Mouse (Mus musculus) embryonic facial prominence, embryonic 11.5 days (tissue): ENCODE measurements around the gene R3hdml. TPM values are rescaled to one million over a fixed set of nuclear protein-coding genes. Genes with fewer than 3 reads are reported as not detected.

Experiments used
- ATAC-seq: fragments of 200-750 bp; cut with Nextera tagmentation; replicated peaks from 2 replicates; pipeline ENCODE4 v1.8.0; 2017; ENCODE audit warnings: low read depth; ENCODE audit not compliant: insufficient number of reproducible peaks, low FRiP score, low TSS enrichment
- DNase-seq: peaks from one replicate; pipeline ENCODE4 v3.0.0-alpha.2; 2015; ENCODE audit warnings: low spot score
- H3K27ac ChIP-seq: fragments of 300-500 bp; sonication (generic); replicated peaks from 2 replicates; pipeline ENCODE4 v1.5.1; 2014; ENCODE audit warnings: mild to moderate bottlenecking, low read depth, low read length, control low read depth
- H3K27me3 ChIP-seq: fragments of 300-500 bp; sonication (generic); 2 replicates; pipeline ENCODE4 v1.6.1; 2014; ENCODE audit warnings: mild to moderate bottlenecking, low read length, moderate library complexity, mixed read lengths; ENCODE audit not compliant: control insufficient read depth, insufficient read depth
- H3K36me3 ChIP-seq: fragments of 300-500 bp; sonication (generic); replicated peaks from 2 replicates; pipeline ENCODE4 v1.6.1; 2014; ENCODE audit warnings: low read depth, mild to moderate bottlenecking, low read length, moderate library complexity, mixed read lengths; ENCODE audit not compliant: control insufficient read depth, insufficient read depth
- H3K4me1 ChIP-seq: fragments of 300-500 bp; sonication (generic); 2 replicates; pipeline ENCODE4 v1.6.1; 2014; ENCODE audit warnings: low read length, mixed read lengths; ENCODE audit not compliant: control insufficient read depth, insufficient read depth
- H3K4me2 ChIP-seq: fragments of 300-500 bp; sonication (generic); 2 replicates; pipeline ENCODE4 v1.6.1; 2014; ENCODE audit warnings: low read depth, mild to moderate bottlenecking, control low read depth, low read length, moderate library complexity
- H3K4me3 ChIP-seq: fragments of 300-500 bp; sonication (generic); 2 replicates; pipeline ENCODE4 v1.5.1; 2014; ENCODE audit warnings: low read depth, low read length, control low read depth
- H3K9ac ChIP-seq: fragments of 300-500 bp; sonication (generic); replicated peaks from 2 replicates; pipeline ENCODE4 v1.6.1; 2014; ENCODE audit warnings: mild to moderate bottlenecking, control low read depth, low read length
- H3K9me3 ChIP-seq: fragments of 300-500 bp; sonication (generic); replicated peaks from 2 replicates; pipeline ENCODE4 v1.6.1; 2016; ENCODE audit warnings: mild to moderate bottlenecking, low read length, inconsistent platforms, mixed read lengths; ENCODE audit not compliant: control insufficient read depth
- WGBS: fragments of 180-500 bp; shearing (Covaris S2); extraction: QIAGEN DNeasy Blood & Tissue Kit; methylation state at CpG from one replicate; pipeline ENCODE4 v1.1.7; 2014; 5-methylcytosine and 5-hydroxymethylcytosine counted together
- polyA plus RNA-seq: library from polyadenylated mRNA; unstranded; fragments of >200 nt; fragmentation: Nextera tagmentation; extraction: Ambion mirVana; gene quantifications from 2 replicates; pipeline ENCODE4 v1.2.1, GENCODE M21; 2014

The R3hdml gene
- polyA plus RNA-seq, 1 experiment from 2014 or later = not detected

DNA sequence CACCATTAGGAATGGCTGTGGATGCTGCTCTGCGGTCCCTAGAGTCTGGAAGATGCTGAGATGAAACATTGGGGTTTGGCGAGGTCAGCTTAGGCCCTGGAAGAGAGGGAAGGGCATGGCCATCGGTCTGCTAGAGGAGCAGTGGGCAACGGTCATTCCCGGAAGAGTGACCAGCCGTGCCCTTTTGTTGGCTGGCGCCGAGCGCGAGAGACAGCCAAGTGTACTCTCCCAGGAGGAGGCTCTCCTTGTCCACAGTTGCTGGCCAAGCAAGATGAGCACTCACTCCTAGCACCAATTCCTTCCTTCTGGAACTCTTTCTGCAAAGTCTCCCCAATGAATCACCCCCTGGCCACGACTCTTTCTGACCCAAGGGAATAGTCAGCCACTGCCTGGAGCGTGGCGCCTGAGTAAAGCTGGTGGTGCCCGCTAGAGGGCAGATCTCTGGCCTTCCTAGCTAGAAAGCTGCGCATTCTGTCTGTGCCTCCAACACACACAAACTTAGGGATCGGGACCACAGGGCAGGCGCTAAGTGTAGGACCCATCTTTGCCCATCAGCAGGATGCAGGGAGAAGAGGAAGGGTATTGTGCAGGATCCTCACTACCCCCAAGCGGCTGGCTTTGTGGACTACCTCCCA, 11.8 kb upstream of the R3hdml start:
- no peaks in the 10 kb centered on the region for H3K9me3 ChIP-seq
- H3K36me3 ChIP-seq = no peaks in the 10 kb centered on the region
- H3K4me3 ChIP-seq = no peak overlapping the region
- no peak overlapping the region for H3K27ac ChIP-seq
- ATAC-seq (no peak), DNase-seq (peak; percentile 23)
- WGBS = 47% methylated on average over 18 of the region's 18 CpGs
- H3K4me1 ChIP-seq = no peaks in the 10 kb centered on the region
- H3K9ac ChIP-seq = no peak overlapping the region
- peaks cover 3% of the 10 kb centered on the region; the same call in 1 of the 2 replicates for H3K27me3 ChIP-seq
- no peak overlapping the region for H3K4me2 ChIP-seq

DNA sequence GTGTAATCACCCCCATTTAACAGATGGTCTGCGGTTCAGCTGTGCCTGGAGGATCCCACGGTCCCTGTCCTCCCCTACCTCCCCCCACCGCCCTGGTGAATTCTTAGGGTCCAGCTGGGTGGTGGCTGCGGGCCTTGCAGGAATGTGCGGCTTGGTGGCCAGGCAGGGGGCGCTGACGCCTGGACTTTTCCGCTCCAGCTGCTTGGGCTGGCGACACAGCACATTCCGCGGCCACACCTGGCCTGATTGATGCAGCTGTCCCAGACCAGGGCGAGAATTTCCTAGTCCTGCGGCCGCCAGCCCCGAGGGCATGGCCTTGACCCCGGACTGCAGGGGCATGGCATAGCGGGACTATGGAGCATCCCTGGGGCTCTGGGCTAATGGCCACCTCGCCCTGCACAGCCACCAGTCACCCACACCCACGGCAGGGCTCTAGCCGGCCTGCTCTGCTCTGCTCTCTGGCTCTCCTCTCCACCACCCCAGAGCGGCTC, 10.5 kb upstream of the R3hdml start:
- peak overlapping the region; percentile 10; the same call in 1 of the 2 replicates for H3K9ac ChIP-seq
- no peaks in the 10 kb centered on the region for H3K9me3 ChIP-seq
- no peak overlapping the region for H3K27ac ChIP-seq
- DNase-seq = peak; percentile 48
- under 1% methylated on average over 21 of the region's 21 CpGs for WGBS
- no peaks in the 10 kb centered on the region for H3K36me3 ChIP-seq
- peaks cover 3% of the 10 kb centered on the region; the same call in 1 of the 2 replicates for H3K27me3 ChIP-seq
- H3K4me3 ChIP-seq = peak overlapping the region; percentile 12
- H3K4me1 ChIP-seq = no peaks in the 10 kb centered on the region
- peak overlapping the region; percentile 28 for H3K4me2 ChIP-seq
- ATAC-seq = 0 out of 2 replicates have a peak, but pooled peaks have one; percentile 65

DNA sequence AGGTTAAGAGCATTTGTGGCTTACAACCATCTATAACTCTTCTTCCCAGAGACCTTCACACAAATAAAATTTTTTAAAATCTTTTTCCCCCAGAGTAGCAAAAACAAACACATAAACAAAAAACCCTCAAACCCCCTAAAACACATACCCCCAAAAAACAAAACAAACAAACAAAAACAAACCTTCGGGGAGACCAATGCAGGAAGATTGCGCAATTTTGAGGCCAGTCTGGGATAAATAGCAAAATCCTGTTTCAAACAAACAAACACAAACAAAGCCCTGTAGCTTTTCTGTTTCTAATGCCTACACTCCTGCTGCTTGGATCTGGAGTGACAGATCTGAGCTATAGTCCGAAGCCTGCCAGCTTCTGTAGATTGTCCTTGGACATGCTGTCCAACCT, 4.8 kb upstream of the R3hdml start:
- Histone ChIP-seq H3K36me3 (no peaks in the 10 kb centered on the region), H3K27me3 (no peaks in the 10 kb centered on the region), H3K4me3 (no peak overlapping the region), H3K4me2 (no peak overlapping the region), H3K9me3 (no peaks in the 10 kb centered on the region), H3K9ac (no peak overlapping the region), H3K4me1 (no peaks in the 10 kb centered on the region), H3K27ac (no peak overlapping the region)
- 80% methylated on average over 3 of the region's 3 CpGs for WGBS
- ATAC-seq (no peak), DNase-seq (no peak)

DNA sequence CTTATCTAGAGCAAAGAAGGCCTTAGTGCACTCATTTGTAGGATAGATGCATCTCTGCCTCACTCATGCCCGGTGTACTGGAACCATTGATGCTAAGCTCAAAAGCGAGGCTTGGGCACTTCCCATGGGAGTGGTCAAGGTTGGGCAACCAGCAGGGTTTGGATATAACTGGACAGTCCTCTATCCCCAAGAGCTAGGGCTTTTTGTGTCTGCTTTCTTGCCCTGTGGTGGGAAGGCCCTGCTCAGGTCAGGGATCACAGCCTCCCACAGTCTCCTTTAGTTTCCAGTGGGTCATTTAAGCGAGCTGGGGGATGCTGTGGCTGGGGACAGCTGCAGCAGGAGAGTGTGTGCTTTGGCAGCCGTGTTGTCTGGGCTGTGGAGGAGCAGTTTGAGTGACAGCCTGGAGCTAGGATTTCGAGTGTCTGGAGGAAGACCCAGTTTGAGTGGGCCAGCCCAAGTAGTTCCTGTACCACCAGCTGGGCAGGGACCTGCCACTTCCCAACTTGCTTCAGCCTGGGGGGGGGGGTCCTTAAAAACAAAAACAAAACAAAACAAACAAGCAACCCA, 2.3 kb upstream of the R3hdml start:
- Histone ChIP-seq H3K4me2 (no peak overlapping the region), H3K27me3 (no peaks in the 10 kb centered on the region), H3K27ac (no peak overlapping the region), H3K4me1 (no peaks in the 10 kb centered on the region), H3K9me3 (no peaks in the 10 kb centered on the region), H3K9ac (no peak overlapping the region), H3K4me3 (no peak overlapping the region), H3K36me3 (no peaks in the 10 kb centered on the region)
- ATAC-seq (0 out of 2 replicates have a peak, but pooled peaks have one; percentile 62), DNase-seq (no peak)
- 60% methylated on average over 5 of the region's 5 CpGs for WGBS

DNA sequence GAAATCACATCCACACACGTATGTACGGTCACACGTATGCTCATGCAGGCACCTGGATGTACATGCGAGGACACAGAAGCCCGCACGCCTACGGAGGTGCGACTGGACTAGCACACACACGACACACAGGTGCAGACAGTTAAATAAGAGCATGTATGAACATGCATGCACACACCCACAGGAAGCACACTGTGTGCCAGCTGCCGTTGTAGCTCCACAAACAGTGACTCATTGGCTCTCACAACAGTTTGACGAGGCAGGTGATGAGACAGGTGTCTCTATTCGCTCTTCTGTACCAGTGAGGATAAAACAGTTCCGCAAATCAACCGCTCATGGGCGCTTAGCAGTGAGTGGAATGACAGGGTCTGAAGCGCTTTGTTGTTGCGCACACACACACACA, 1.5 kb upstream of the R3hdml start:
- 92% methylated on average over 17 of the region's 17 CpGs for WGBS
- no peak for DNase-seq
- Histone ChIP-seq H3K36me3 (no peaks in the 10 kb centered on the region), H3K27ac (no peak overlapping the region), H3K27me3 (no peaks in the 10 kb centered on the region), H3K4me2 (no peak overlapping the region), H3K9ac (no peak overlapping the region), H3K4me1 (no peaks in the 10 kb centered on the region), H3K4me3 (no peak overlapping the region), H3K9me3 (no peaks in the 10 kb centered on the region)
- ATAC-seq = no peak

DNA sequence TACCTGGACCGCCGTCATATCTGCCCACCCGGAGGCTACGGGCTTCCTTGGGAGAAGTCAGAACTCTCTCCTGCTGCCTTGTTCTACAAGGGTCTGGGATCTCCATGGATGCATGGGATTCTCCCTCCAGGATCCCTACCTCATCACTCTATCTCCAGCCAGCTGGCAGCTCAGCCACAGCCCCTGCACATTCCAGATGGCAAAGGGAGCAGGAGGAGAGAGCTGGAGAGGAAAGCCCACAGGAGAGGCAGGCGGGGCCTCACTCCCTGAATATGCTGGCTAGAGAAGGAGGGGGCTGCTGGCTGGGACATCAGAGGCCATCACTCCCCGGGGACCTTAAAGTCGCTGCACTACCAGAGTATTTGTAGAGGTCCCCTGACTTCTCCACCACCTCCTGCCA, 767 bp upstream of the R3hdml start:
- Histone ChIP-seq H3K4me1 (no peaks in the 10 kb centered on the region), H3K36me3 (no peaks in the 10 kb centered on the region), H3K27ac (no peak overlapping the region), H3K9me3 (no peaks in the 10 kb centered on the region), H3K27me3 (no peaks in the 10 kb centered on the region), H3K4me2 (no peak overlapping the region), H3K4me3 (no peak overlapping the region), H3K9ac (no peak overlapping the region; the same call in 1 of the 2 replicates)
- ATAC-seq (no peak; the same call in 1 of the 2 replicates), DNase-seq (no peak)
- 68% methylated on average over 7 of the region's 7 CpGs for WGBS

DNA sequence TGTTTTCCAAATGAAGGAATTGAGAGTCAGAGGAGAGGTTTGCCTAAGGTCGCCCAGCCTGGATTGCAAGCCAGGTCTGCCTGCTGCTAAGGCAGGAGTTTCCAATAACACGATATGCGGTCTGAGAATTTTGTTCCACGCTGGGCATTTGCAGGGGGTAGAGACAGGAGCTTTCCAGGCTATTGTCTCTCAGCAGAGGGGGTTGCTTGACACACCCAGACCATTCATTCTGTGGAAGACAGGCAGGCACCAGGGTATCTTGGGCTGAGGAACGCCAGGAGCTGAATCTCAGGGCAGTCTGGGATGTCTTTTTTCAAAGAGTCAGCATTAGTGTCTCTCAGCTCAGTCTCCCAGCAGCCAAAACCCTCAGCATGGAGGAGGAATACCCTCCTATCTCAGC, 913 bp downstream of the R3hdml start:
- H3K4me1 ChIP-seq = no peaks in the 10 kb centered on the region
- no peaks in the 10 kb centered on the region for H3K27me3 ChIP-seq
- DNase-seq = no peak
- no peak overlapping the region for H3K27ac ChIP-seq
- H3K4me3 ChIP-seq = no peak overlapping the region
- H3K9ac ChIP-seq = no peak overlapping the region
- 17% methylated on average over 5 of the region's 5 CpGs for WGBS
- H3K4me2 ChIP-seq = no peak overlapping the region
- no peaks in the 10 kb centered on the region for H3K9me3 ChIP-seq
- H3K36me3 ChIP-seq = no peaks in the 10 kb centered on the region
- ATAC-seq = no peak

DNA sequence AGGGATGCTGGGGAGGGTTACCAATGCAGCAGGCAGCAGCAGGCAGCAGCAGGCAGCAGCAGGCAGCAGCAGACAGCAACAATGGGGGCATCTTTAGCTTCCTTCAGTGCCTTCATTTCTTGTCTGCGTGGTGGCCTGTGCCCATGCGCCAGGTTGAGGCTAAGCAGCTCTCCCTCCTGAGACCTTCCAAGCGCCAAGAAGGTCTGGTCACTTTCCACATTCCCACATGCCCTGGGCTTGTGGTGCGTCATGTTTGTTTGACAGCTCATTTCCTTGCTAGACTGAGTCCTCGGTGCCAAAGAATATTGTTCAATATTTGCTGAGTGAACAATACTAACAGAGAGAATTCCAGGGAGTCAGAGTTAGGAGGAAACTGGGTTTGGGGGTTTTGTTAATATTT, 1.9 kb downstream of the R3hdml start:
- Histone ChIP-seq H3K4me1 (no peaks in the 10 kb centered on the region), H3K4me3 (no peak overlapping the region), H3K9ac (no peak overlapping the region), H3K4me2 (no peak overlapping the region), H3K9me3 (no peaks in the 10 kb centered on the region), H3K36me3 (no peaks in the 10 kb centered on the region), H3K27me3 (no peaks in the 10 kb centered on the region), H3K27ac (no peak overlapping the region)
- ATAC-seq = no peak
- WGBS = 54% methylated on average over 5 of the region's 5 CpGs
- DNase-seq = no peak
